Mouse (Mus musculus) hematopoietic multipotent progenitor cell, adult 10-12 weeks (in vitro differentiated cells): ENCODE data around the gene Elovl1. TPM values are rescaled to one million over a fixed set of nuclear protein-coding genes. Genes with fewer than 3 reads are reported as not detected.

Source experiments
- polyA plus RNA-seq: library from polyadenylated mRNA; stranded (reverse); fragments of >175 nt; gene quantifications from 2 replicates; pipeline ENCODE4 v1.2.3, GENCODE M21; 2012; ENCODE audit warnings: low replicate concordance

The Elovl1 gene
- polyA plus RNA-seq, result 58.5 and 69.7 TPM in 2 replicates

GRCm38 (mm10) chr4:118427768-118428451 lies at the start of gene Elovl1:
Gene Elovl1 (plus strand): TSS chr4:118428093.

GRCm38 (mm10) chr4:118409142-118409900 lies 18.6 kb upstream of the Elovl1 start, which contains the start of the genes Szt2 and Med8:
Gene Szt2 (minus strand): TSS chr4:118409273.
Gene Med8 (plus strand): TSS chr4:118409337.

GRCm38 (mm10) chr4:118436820-118437603 lies 9.1 kb downstream of the Elovl1 start, which contains the start of gene Cdc20:
Gene Cdc20 (minus strand): TSS chr4:118437352.

GRCm38 (mm10) chr4:118457345-118457975 lies 29.6 kb downstream of the Elovl1 start, which contains the start of gene Mpl:
Gene Mpl (minus strand): TSS chr4:118457513.

Other genes starting within 250 kb of the Elovl1 start
- gene Kdm4a, start 248.1 kb upstream of the Elovl1 start, polyA plus RNA-seq, result 35.4 and 60.1 TPM in 2 replicates
- 2.2 and 4.6 TPM in 2 replicates for gene Ptprf, start 136.7 kb upstream of the Elovl1 start, polyA plus RNA-seq
- 66.3 and 240 TPM in 2 replicates for gene Szt2, start 18.8 kb upstream of the Elovl1 start, polyA plus RNA-seq
- gene Med8, start 18.8 kb upstream of the Elovl1 start, polyA plus RNA-seq, result 5.4 and 18.5 TPM in 2 replicates
- 28.5 and 36.8 TPM in 2 replicates for gene Cdc20, start 9.3 kb downstream of the Elovl1 start, polyA plus RNA-seq
- 0.80 and 1.3 TPM in 2 replicates for gene Mpl, start 29.4 kb downstream of the Elovl1 start, polyA plus RNA-seq
- gene Tie1, start 62.0 kb downstream of the Elovl1 start, polyA plus RNA-seq, result 0.30 and 3.2 TPM in 2 replicates
- not detected in 2 replicates for gene 2610528J11Rik, start 98.9 kb downstream of the Elovl1 start, polyA plus RNA-seq
- gene Tmem125, start 116.0 kb downstream of the Elovl1 start, polyA plus RNA-seq, result not detected in 2 replicates
- 0.03 TPM in 1 of 2 replicates, not detected in the other for gene Cfap57, start 192.7 kb downstream of the Elovl1 start, polyA plus RNA-seq
- gene Ebna1bp2, start 192.7 kb downstream of the Elovl1 start, polyA plus RNA-seq, result 9.7 and 15.6 TPM in 2 replicates
- not detected in 2 replicates for gene Olfr62, start 230.9 kb downstream of the Elovl1 start, polyA plus RNA-seq